Mouse (Mus musculus) kidney, adult 8-10 months (tissue): ENCODE results near the gene Spata6.

Experiments used
- DNase-seq, 2 experiments: peaks; one replicate each; pipeline ENCODE4 v3.0.0; 2022

Spata6 gene

GRCm38 (mm10) chr4:111719776-111720661, at the start of gene Spata6:
Gene Spata6 (plus strand): TSS chr4:111719984.
- DNase-seq, result peak; percentile 90 to 93

- DNase-seq, result no peak
Observed at GRCm38 (mm10) chr4:111670566-111671421, 49.0 kb upstream of the Spata6 start.

DNA sequence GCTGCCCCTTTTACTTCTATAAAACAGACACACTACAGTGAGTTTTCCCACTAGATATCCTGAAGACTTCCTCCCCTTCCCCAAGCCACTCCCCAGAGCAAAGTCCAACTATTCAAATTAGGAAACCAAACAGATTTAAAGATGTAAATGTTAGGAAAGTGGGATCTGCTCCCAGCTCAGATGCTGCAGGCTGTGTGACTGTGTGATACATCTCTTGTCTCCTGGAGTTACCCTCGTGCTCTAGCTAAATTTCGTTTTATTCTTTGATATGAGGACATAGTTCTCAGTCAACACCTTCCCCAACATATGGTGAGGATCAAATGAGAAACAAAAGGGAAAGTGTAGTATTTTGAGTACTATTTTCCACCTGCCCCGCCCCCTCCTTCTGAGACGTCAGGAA, 48.3 kb upstream of the Spata6 start:
- DNase-seq, result no peak

DNA sequence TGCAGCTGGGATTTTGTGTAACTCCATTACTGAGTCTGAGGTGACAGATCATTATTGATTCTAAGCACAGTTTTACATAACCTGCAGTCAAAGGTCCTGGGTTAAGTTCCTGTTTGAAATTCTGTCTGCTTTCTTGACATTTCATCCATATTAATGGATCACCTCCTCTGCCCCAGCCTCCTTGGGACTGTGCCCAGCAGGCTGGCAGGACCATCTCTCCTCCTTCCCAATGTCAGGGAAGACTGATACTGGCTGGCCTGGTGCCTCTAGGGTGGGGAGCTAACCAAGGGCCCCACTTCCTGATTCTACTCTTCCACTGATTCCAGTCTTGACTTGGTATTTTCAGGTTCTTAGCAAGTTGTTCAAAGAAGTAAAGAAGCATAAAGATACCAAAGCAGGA, 45.9 kb upstream of the Spata6 start:
- DNase-seq, result no peak

GRCm38 (mm10) chr4:111681926-111682325, 37.9 kb upstream of the Spata6 start:
- no peak for DNase-seq

DNA sequence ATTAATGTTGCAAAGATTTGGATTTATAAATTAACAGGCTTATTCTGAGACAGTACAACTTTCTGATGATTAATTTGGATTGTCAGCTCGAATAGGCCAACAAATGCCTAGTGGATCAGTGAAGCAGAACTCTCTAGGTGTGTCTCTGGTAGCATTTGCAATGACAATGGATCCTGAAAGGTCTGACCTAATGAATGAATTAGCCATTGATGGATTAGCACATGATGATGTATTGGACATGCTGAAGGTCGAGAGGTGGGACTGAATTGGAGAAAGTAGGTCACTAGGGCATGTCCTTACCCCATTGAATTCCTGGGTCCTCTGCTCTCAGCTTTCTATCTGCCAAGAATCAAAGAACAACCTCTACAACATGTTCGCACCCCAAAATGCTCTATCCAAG, 37.0 kb upstream of the Spata6 start:
- DNase-seq, result no peak

DNA sequence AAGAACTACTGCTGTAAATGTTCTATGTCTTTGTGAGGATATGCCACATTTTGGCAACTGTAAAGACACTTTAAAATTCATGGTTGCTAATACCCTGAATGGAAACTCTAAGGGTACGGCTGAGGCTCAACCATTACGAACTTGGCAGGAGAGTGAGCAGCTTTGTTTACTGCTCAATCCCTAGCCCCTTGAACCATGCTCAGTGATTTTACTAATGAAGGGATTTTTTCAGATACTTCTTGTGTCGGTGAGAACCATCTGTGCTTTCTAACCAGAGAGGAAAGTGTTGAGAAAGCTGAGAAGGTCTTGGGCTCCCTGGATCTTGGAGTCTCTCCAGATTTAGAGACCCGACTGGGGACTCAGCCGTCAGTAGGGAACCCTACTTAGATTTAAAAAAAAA, 35.9 kb upstream of the Spata6 start:
- no peak for DNase-seq

DNA sequence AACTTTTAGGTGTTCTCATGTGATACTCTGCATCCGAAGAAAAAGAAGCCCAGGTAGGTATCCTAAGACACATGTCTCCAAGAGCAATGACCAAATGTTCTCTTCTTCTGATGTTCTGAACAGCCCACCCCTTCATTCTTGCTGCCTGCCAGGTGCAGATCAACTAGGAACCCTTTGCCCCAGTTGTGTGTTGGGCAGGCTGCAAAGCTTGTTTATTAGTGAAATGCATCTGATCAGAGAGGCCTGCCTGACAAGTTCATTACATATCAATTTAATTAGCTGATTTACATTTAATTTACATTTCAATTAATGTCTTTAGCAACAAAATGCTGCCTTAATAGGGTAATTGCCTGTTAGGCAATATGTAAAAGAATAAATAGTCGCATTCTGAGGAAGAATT, 33.8 kb upstream of the Spata6 start:
- no peak for DNase-seq

- DNase-seq, result peak; percentile 26 to 34
Observed at GRCm38 (mm10) chr4:111686951-111687350, 32.8 kb upstream of the Spata6 start.

DNA sequence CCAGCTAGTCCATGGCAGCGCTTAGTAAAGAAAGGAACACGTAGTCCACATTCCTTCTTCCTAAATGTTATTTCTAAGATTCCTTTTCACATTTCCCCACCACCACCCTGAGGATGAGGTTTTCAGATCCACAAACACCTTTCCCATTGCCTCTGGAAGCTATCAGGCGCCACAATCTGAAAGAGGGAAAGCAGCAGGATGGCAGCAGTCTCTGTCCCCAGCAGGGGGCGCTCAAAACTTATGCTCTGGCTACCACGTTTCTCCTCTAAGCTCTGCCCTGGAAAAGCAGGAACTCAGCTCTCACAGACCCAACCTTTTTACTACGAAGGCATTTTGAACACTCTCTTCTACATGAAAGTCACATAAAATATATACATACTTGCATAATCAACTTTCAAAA, 32.2 kb upstream of the Spata6 start:
- peak; percentile 64 to 89 for DNase-seq

GRCm38 (mm10) chr4:111691057-111691543, 28.7 kb upstream of the Spata6 start:
- no peak for DNase-seq

DNA sequence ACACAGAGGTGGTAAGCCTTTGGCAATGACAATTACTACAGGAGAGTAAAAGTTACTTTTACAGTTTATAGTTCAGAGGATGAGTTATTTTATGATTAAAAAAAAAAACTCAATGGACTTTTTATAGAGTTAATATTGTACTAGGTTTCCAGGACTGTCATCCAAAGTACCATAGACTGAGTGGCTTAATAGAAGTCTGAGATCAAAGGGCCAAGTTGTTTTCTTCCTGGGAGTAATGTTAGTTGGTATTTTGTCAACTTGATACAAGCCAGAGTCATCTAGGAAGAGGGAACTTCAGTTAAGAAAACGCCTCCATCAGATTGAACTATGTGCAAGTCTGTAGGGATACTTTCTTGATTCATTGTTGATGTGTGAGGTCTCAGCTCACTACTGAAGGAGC, 18.4 kb upstream of the Spata6 start:
- DNase-seq, result peak in 1 of 2 experiments; percentile 15

GRCm38 (mm10) chr4:111704126-111704525, 15.7 kb upstream of the Spata6 start:
- DNase-seq, result no peak

DNA sequence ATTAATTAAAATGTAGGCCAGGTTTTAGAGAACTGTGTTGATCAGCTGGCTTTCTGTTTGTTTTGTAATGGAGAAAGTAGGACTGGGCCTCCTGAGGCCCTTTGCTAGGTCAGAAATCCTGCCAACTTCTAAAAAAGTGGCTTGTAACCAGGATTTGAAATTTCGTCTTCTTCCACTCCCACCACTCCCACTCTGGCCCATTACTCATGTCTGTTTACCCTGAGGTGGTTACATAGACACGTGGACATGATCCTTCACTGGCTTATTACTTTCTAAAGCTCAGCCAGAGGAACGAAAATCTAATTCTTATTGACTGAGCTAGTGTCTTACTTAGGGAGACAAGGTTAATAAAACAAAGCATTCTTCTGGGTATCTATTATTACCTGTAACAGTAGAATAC, 14.8 kb upstream of the Spata6 start:
- DNase-seq, result no peak

GRCm38 (mm10) chr4:111719296-111719695, 488 bp upstream of the Spata6 start:
- peak in 1 of 2 experiments; percentile 11 for DNase-seq

DNA sequence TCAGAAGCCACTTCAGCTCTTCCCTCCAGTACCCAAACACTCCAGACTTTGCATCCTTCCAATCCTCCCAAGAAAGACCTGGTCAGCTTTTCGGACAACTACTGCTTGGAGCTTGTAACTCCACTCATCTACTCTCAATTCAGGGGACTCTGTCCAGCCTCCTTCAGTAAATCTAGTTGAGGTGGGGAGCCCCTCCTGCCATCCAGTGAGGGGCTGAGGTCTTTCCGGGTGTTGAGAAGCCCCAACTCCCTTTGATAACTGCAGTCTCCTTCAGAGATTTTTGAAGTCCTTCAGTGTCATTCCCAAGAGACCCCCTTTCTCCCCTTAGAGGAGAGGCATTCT, 849 bp downstream of the Spata6 start:
- no peak for DNase-seq

- no peak for DNase-seq
Observed at GRCm38 (mm10) chr4:111721121-111721840, 1.5 kb downstream of the Spata6 start.

- peak in 1 of 2 experiments; percentile 12 for DNase-seq
Observed at GRCm38 (mm10) chr4:111737551-111737950, 17.8 kb downstream of the Spata6 start.

- DNase-seq, result no peak
Observed at GRCm38 (mm10) chr4:111780533-111780932, 60.7 kb downstream of the Spata6 start.

DNA sequence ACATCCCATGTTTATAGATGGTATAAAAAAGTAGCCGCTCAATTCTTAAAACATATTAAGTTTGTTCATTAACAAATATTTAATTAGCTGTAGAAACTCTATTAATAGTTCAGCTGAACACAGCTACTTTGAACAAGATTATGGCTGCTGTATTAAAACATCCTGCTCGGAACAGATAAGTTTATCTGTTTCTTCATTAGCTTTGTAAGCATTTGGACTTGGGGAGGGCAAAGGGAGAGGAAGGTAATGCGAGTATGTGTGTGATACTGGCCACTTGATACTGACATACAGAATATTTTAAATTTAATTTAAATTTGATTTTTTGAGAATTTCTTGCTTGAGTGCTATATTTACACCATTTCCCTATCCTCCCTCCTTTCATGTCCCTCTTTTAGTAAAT, 80.1 kb downstream of the Spata6 start:
- DNase-seq, result no peak

- DNase-seq, result no peak
Observed at GRCm38 (mm10) chr4:111803164-111803563, 83.4 kb downstream of the Spata6 start.

DNA sequence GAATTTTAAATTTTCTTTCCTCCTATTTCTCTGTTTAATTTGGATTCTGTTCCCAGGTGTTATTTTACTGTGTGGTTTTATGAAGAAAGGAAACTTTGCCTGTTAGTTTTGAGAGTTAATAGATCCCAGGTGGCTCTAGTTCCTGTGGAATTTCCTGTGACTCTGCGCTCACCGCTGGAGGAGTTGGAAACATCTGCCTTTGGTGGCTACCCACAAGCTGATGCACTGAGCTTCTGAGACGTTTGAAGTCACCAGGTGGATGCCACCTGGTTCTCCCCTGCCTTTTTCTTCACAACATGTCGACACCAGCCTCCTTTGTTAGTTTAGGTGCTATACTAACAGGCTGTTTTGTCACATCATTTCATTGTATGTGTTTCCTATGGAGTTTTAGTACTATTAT, 97.7 kb downstream of the Spata6 start:
- DNase-seq, result no peak

- DNase-seq, result no peak
Observed at GRCm38 (mm10) chr4:111838882-111839281, 119.1 kb downstream of the Spata6 start.
